Comparison of ENCODE assay signal across 10 mouse cellular contexts in the genomic region with DNA sequence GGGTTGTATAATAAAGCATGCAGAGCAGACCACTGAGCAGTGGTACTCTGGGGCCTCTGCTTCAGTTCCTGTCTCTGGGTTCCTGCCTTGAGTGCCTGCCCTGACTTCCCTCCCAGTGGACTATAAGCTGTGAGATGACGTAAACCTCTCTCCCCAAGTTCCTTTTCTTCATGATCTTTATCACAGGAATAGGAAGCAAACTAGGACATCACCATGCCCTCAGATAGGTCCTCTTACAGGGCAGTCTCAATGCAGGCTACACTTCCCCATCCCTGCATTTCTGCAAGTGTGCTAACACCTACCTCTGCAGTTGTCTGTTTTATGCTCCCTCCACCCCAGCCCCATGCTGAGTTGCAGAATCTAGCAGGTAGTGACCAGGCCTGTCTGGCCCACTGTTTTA.
"Had no signal": no experiment of that assay in that cellular context is flagged by ENCODE, and none has a peak within 500 bp of the region (broad histone marks: within the 10 kb centered on the region; RNA-seq: fewer than 3 reads in every experiment).

No protein-coding gene starts in this region.

- DNase-seq: lung, adult 18-20 months; lung, embryonic 14.5 days; lung, postnatal 10 days; lung, postnatal 36 days; right cerebral cortex, postnatal 14 days; thymus, adult 18-20 months; thymus, postnatal 14 days; thymus, postnatal 36 days had no signal

- ATAC-seq: midbrain, embryonic 13.5 days; midbrain, embryonic 16.5 days had no signal
